Mouse (Mus musculus) layer of hippocampus, adult 18-20 months (tissue): ENCODE measurements around the gene Vamp8. TPM values are rescaled to one million over a fixed set of nuclear protein-coding genes. Genes with fewer than 3 reads are reported as not detected.
A peak's percentile ranks its signal among the peaks of the same experiment; 100 is the strongest.

Experiments used
- DNase-seq, 2 experiments: peaks; one replicate each; pipeline ENCODE4 v3.0.0; 2022; ENCODE audit warnings: low spot score in 2 of 2
- long read RNA-seq: library from polyadenylated mRNA; stranded (forward); transcript quantifications from one replicate; pipeline ENCODE4 v2.0.0, GENCODE M21; 2021
- total RNA-seq, 2 experiments: library from RNA; stranded (reverse); gene quantifications; 2 replicates each; pipeline ENCODE4 v1.2.3; 2021

Vamp8 gene
- 10 to 100 TPM; 17.7 to 18.9 TPM for total RNA-seq
- long read RNA-seq, transcript Vamp8-201 (3 exons, 820 nt): major isoform, 8 of 11 reads
- long read RNA-seq, partial matches to known transcripts: 0 of 11 reads
- long read RNA-seq, other reads (novel, unspliced or antisense): 1 of 11 reads

DNA sequence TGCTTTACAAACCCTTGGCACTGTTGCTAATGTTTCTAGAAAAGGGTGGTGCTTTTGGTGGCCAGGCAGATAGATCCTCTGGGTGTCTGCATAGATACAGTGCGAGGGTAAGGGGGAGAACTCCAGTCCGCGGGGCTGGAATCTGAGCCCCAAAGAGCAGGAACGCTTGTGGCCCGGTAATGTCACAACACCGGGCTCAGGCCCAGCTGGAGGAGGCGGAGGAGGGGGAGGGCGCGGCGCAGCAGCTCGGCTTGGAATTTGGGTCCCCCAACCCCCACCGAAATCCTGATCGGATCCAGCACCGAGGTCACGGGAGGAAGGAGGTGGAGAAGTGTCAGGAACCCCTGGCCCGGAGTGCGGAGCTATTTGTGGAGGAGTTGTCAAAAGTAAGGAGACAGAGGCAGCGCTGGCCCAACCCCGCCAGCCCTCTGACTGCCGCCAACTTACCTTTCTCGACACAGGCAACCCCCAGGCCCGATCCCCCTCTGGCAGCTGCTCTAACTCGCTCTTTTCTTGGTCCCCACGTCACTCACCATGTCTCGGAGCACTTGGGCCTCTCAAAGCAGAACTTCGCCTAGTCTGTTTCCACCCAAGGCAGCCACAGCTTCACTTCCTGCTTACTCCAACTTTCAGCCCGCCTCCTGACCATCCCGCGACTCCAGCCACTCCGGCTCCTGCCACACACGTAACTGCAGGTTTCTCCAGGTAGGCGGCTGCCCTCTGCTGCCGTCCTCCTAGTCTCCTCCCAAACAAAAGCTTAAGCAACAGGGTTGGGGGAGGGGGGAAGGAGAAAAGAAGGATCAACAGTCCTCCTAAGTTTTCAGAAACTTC is at the start of gene Vamp8:
Gene Vamp8 (minus strand): TSS at position 763 of the 831 bp plus-strand sequence.
- DNase-seq: peak; percentile 32 to 49

GRCm38 (mm10) chr6:72439355-72440185 is 49.1 kb upstream of the Vamp8 start, which contains the start of gene Mat2a:
Gene Mat2a (minus strand): TSS chr6:72439558.
- peak; percentile 95 to 98 for DNase-seq

- DNase-seq: peak; percentile 88 to 92
Measured at GRCm38 (mm10) chr6:72438862-72439354, 48.4 kb upstream of the Vamp8 start.

DNA sequence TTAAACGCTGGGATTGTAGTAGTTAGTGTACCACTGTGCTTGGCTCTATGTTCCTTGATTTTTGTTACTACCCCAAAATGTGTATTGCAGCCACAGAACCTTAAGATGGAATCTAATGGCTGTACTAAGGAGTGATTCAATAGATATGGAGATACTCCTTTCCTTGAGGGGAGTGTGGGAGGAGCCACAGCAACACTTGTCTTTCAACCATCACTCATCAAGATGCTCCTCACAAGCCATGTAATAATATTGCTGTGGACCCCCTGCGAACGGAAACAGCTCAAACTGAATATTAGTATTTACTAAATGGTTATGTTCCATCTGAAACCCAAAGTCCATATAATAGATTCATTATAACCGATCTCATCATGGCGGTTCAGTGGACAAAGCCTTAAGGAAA is 47.7 kb upstream of the Vamp8 start:
- no peak for DNase-seq

GRCm38 (mm10) chr6:72432153-72432552 is 41.6 kb upstream of the Vamp8 start:
- no peak for DNase-seq

DNA sequence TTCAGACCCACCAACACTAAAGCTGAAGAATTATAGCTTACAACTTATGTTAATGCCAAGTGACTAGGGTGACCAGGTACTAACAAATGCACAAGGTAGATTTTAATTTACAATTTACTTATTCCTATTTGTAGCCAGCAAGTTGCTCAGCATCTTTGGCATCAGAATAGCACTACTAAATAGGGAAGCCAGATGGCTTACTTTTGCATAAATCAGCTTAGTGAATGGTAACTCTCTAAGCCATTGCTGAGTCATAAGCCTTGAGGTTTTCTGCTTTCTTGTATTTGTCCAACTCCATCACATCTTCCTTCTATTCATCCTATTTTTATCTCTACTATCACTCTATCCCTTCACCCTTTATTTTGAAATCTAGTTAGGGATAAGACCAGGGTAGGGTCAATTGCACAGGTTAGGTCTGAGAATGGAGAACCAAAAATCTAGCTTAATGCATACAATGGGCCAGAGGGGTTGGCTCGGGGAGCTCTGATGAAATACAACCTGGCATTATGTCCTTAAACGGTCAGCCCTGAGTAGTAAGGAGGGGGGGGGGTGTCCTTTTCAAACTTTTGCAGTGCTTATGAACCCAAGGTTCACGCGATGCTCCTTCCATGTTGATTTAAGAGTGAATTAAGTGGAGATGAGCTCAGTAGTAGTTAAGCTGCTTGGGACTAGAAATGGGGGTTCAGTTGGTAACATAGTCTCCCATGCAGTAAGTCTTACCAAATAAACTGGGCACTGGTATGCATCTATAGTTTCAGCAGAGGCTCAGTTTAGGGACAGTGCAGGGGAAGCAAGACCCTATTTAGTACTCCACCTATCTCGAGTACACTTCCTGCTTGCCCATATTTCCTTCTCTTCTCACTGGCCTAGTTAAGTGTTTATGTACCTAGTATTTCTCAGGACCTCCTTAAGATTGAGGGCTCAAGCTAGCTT is 40.8 kb upstream of the Vamp8 start:
- DNase-seq: peak in 1 of 2 experiments; percentile 34

DNA sequence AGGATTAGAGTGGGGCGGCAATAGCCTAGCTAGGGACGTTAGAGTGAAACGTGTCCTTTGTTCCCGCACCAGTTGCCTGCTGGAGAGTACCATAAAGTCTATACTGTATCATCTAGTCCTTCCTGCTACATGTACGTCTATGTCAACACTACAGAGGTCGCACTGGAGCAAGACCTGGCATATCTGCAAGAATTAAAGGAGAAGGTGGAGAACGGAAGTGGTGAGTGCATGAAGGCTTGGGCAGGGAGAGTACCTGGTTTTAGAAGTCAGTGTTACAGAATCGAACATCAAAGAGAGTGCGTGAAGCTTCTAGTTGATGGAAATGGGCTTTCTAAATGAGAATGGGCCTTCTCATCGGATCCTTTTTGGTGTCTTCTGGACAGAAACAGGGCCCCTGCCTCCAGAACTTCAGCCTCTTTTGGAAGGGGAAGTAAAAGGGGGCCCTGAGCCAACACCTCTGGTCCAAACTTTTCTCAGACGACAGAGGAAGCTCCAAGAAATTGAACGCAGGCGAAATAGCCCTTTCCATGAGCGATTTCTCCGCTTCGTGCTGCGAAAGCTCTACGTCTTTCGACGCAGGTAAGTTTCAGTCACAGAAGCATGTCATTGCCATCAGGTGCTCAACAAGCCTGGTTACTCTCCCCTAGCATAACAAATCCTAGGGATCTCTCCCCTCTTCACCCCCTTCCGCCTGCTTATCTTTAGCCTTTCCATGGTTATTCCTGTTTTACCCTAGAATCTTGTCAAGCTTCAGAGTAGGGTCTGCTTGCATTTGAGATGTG is 38.7 kb upstream of the Vamp8 start:
- DNase-seq: no peak

- peak; percentile 66 to 83 for DNase-seq
Measured at GRCm38 (mm10) chr6:72428036-72428435, 37.5 kb upstream of the Vamp8 start.

- DNase-seq: no peak
Measured at GRCm38 (mm10) chr6:72425646-72426045, 35.1 kb upstream of the Vamp8 start.

DNA sequence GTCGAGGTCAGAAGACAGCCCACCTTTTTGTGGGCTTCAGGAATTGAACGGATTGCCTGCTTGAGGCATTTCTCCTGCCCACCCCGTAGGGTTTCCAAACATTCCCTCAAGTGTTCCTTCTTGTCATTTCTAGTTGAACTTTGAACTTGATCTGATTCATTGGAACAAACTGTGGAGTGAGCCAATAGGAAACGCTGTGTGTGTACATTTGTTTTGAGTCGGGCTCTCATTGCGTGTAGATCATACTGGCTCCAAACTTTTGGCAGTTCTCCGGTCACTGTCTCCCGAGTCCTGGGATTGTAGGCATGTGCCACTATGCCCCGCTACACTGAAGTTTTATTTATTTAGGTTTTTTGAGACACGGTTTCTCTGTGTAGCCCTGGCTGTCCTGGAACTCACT is 30.4 kb upstream of the Vamp8 start:
- DNase-seq: no peak

GRCm38 (mm10) chr6:72419806-72420205 is 29.3 kb upstream of the Vamp8 start:
- DNase-seq: no peak

DNA sequence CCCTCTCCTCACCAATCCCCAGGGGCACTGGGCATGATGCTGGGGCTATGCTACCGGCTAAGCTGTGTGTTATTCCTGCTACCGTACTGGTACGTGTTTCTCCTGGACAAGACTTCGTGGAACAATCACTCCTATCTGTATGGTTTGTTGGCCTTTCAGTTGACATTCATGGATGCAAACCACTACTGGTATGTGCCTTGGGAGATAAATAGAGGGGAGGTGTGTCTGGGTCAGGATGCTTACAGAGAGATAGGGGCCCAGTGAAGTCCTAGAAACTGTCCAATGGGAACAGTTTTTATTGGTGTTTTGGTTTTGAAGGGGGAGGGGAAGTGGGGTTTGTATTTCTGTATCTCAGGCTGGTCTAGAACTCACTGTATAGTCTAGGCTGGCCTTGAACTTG is 27.8 kb upstream of the Vamp8 start:
- no peak for DNase-seq

DNA sequence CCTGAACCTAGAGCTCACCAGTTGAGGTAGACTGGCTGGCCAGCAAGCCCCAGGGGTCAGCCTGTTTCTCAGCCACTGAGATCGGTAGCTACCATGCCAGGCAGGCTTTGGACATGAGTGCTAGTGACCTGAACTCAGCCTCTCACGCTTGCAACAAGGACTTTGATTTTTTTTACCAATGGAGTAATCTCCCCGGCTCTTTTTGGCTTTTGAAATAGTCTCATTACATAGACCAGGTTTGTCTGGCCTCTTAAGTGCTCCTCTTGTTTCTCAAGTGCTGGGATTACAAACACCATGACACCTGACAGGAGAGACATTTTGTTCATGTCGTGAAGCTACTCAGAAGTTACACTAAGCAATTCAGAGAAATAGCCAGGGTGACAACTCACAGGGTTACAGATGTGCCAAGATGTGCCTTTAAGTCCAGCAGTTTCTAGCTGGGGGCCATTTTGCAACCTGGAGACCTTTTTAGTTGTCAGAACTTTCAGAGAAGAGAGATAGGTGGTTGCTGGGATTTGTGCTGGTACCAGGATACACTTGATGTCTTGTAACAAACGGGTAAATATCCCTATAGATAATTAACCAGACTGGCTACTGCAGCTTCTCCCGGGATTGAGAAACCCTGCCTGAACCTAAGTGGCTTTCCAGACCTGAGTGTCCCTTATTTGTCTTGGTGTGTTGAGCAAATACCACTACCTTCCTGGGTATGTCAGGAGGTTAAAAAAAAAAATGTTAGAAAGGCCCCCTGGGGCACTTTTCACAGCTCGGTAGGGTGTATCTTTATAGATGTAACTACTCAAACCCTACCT is 25.7 kb upstream of the Vamp8 start:
- DNase-seq: no peak

DNA sequence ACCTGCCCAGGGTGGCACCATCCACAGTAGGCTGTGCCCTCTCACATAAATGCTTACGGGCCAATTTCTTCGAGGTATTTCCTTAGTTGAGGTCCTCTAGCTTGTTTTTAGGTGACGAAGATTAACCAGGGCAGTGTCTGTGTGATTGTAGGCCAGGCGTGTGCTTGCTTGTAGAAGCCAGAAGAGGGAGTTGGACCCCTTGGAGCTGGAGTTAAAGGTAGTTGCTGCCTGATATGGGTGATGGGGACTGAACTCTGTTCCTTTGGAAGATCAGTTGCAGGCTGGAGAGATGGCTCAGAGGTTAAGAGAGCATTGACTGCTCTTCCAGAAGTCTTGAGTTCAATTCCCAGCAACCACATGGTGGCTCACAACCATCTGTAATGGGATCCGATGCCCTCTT is 24.7 kb upstream of the Vamp8 start:
- DNase-seq: no peak

- peak; percentile 88 to 94 for DNase-seq
Measured at GRCm38 (mm10) chr6:72414076-72414756, 23.7 kb upstream of the Vamp8 start, which contains the start of gene Ggcx. Gene Ggcx (plus strand): TSS chr6:72414308.

- DNase-seq: no peak
Measured at GRCm38 (mm10) chr6:72410518-72410917, 20.0 kb upstream of the Vamp8 start.

- DNase-seq: no peak
Measured at GRCm38 (mm10) chr6:72410003-72410402, 19.5 kb upstream of the Vamp8 start.

DNA sequence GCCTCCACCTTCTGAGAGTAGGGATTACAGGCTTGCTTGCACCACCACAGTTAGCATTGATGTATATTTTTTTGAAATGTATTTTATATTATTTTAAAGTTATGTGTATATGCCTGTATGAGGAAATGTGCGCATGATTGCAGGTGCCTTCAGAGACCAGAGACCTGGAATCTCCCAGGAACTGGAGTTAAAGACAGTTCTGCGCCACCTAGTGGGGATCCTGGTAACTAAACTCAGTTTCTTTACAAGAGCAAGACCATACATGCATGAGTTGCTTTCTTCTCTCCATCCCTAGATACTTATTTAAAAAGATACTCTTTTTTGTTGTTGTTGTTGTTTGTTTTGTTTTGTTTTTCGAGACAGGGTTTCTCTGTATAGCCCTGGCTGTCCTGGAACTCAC is 19.1 kb upstream of the Vamp8 start:
- DNase-seq: peak in 1 of 2 experiments; percentile 78
